Mouse (Mus musculus): ENCODE results near the gene Tmem217.

DNA sequence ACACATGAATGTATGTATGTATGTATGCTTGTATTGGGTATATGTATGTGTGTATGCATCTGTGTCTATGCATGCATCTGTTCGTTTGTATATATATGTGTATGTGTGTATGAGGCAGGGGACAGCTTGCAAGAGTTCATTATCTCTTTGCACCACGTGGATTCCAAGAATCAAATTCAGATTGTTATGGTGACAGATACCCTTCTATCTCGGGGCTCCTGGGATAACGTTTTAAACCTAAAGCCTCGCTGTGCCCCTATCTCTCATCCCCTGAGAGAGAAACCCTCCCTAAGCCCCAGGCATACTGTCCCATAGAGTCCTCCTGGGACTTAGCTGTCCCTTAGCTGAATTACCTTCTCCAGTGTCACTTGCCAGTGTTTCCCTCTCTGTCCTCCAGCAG lies 31.4 kb upstream of the Tmem217 start:
- TF ChIP-seq CTCF (IDR thresholded peaks at IDR 0.05; ENCODE audit: borderline replicate concordance, extremely low read depth, insufficient read depth, insufficient read length), result no peak
- no peak for TF ChIP-seq POLR2A (IDR thresholded peaks at IDR 0.05; ENCODE audit: borderline replicate concordance, extremely low read depth, insufficient read depth, insufficient read length, poor library complexity, severe bottlenecking)

Measured in brain, embryonic 14.5 days (tissue).